Mouse (Mus musculus): ENCODE results near the gene Lyplal1.

GRCm38 (mm10) chr1:186150376-186150775 lies 33.3 kb upstream of the Lyplal1 start:
- TF ChIP-seq CTCF (IDR thresholded peaks at IDR 0.05; ENCODE audit: low read depth, low read length) (no peak), POLR2AphosphoS5 (IDR thresholded peaks at IDR 0.05; ENCODE audit: insufficient replicate concordance, low read depth, low read length) (no peak), TAL1 (conservative IDR thresholded peaks at IDR 0.05; ENCODE audit: low read depth, low read length) (no peak)
